Mouse (Mus musculus) MN1 (cell line): ENCODE measurements around the gene Fbxo10.
"Not testable (repeated sequence)": the region's sequence is repeated elsewhere in the genome, so short reads cannot be mapped to it uniquely, and the experiment has no call there.

ENCODE experiments used
- DNase-seq: peaks from one replicate; pipeline ENCODE4 v3.0.0-alpha.2; 2016; ENCODE audit warnings: low spot score

Fbxo10 gene

GRCm38 (mm10) chr4:45047286-45047887, 37.0 kb downstream of the Fbxo10 start:
- no peak for DNase-seq

- DNase-seq, result no peak
These were observed 37.7 kb downstream of the Fbxo10 start for GRCm38 (mm10) chr4:45046679-45047078.

- DNase-seq, result no peak
These were observed 43.6 kb downstream of the Fbxo10 start for GRCm38 (mm10) chr4:45040795-45041194.

- not testable (repeated sequence) for DNase-seq
These were observed 44.9 kb downstream of the Fbxo10 start for GRCm38 (mm10) chr4:45039546-45039945.

DNA sequence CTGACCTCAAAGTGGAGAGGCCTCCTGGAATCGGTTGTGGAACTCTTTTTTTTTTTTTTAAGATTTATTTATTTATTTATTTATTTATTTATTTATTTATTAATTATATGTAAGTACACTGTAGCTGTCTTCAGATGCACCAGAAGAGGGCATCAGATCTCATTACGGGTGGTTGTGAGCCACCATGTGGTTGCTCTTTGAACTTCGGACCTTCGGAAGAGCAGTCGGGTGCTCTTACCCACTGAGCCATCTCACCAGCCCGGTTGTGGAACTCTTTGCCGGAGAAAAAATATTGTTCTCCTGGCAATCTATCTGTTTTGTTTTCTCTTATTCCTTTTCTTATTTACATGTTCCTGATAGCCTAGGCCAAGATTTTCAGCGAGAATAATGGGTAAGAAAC, 45.5 kb downstream of the Fbxo10 start:
- peak; percentile 26 for DNase-seq

- DNase-seq, result no peak
These were observed 46.7 kb downstream of the Fbxo10 start for GRCm38 (mm10) chr4:45037455-45038410.

GRCm38 (mm10) chr4:45036571-45036970, 47.8 kb downstream of the Fbxo10 start:
- no peak for DNase-seq

- no peak for DNase-seq
These were observed 48.4 kb downstream of the Fbxo10 start for GRCm38 (mm10) chr4:45036048-45036447.

- no peak for DNase-seq
These were observed 49.4 kb downstream of the Fbxo10 start for GRCm38 (mm10) chr4:45034693-45035628.

- DNase-seq, result no peak
These were observed 51.8 kb downstream of the Fbxo10 start for GRCm38 (mm10) chr4:45032586-45032985.

DNA sequence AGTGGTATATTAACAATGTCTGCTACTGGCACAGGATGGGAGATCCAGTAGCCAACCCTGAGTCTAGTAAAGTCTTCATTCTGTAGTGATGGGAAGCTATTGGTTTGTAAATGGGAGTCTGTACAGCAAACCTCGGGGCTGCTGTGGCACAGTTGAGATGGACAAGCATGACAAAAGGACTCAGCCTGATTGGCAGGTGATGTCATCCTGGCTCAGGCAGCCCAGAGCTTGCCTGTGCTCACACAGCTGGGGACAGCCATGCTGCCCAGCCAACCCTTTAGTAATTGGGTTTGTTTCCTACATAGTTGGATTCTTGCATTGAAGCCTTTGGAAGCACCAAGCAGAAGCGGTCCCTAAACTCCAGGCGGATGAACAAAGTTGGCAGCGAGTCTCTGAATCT, 57.9 kb downstream of the Fbxo10 start:
- no peak for DNase-seq

DNA sequence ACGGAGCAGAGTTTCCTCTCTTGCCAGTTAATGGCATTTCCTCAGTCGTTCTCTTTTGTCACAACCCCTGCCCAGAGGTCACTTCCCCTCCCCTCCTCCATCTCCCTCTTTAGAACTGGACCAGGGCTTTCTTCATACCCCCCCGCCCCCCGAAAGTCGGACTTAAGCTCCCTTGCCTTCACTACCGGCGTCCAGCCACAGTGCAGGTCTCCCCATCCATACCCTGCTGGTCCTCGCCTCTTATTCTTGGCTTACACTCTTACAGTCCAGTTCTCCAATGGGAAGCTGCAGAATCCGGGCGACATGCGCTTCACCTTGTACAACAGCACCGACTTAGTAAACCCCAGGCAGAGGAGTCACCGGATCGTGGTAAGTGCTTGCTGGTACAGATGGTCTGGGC, 65.4 kb downstream of the Fbxo10 start:
- peak; percentile 21 for DNase-seq

DNA sequence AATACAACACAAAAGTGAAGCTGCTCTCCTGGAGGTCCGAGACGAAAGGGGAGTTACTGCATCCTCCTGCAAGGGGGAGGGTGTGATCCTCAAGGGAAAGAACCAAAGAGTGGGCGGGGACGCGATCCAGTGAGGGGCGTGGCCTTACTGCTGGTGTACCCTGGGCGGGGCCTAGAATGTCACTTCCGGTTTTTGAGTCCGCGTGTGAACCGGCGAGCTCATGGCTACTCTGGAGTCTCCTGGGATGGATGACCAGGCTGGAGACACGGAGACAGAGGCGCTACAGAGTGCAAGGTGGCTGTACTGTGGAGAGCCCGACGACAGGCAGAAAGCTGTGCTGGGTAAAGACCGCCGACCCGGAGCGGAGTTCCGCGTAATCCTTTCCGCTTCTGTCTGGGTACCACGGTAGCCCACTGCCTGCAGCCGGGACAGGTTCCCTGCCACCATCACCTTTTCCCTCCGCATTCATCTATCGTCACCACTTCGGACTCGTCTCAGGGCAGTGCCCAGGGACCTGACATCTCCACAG, 65.9 kb downstream of the Fbxo10 start, which contains the start of gene Polr1e:
Polr1e (plus strand) TSS at position 132 of the 529 bp plus-strand sequence.
- peak; percentile 95 for DNase-seq

DNA sequence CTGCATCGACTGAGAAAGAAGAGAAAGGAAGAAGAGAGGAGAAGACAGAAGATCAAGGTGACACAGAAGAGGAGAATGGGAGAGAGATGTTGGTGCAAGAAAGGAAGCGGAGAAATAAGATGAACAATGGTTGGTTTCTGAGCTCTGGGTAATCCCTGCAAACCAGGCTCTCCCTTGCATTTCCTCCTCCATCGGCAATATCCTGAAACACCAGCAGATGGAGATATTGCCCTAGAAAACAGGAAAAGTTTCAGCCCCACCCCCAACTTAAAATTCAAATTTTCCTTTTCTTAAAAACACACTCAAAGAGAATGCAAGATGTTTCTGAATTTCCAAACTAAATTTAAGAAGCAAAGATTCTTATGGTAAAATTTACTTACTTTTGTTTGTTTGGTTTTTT, 68.8 kb downstream of the Fbxo10 start:
- peak; percentile 63 for DNase-seq

- peak; percentile 33 for DNase-seq
These were observed 70.9 kb downstream of the Fbxo10 start for GRCm38 (mm10) chr4:45013537-45013936.

DNA sequence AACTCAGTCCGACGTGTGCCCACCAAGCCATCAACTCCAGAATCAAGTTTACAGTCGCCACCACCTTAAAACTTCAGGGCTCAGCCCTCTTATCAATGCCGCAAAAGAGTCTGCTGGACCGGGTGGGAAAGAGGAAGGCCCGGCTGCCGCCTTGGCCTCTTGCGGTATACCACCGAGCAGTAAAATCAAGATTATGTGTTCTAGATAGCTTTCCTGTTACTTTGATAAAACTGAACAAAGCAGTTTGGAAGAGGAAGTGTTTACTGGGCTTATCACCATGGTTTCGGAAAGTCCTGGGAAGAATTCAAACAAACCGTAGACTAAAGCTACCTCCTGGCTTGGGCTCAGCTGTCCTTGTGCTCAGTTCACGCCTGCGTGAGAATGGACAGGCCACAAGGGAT, 71.4 kb downstream of the Fbxo10 start:
- DNase-seq, result peak; percentile 54

DNA sequence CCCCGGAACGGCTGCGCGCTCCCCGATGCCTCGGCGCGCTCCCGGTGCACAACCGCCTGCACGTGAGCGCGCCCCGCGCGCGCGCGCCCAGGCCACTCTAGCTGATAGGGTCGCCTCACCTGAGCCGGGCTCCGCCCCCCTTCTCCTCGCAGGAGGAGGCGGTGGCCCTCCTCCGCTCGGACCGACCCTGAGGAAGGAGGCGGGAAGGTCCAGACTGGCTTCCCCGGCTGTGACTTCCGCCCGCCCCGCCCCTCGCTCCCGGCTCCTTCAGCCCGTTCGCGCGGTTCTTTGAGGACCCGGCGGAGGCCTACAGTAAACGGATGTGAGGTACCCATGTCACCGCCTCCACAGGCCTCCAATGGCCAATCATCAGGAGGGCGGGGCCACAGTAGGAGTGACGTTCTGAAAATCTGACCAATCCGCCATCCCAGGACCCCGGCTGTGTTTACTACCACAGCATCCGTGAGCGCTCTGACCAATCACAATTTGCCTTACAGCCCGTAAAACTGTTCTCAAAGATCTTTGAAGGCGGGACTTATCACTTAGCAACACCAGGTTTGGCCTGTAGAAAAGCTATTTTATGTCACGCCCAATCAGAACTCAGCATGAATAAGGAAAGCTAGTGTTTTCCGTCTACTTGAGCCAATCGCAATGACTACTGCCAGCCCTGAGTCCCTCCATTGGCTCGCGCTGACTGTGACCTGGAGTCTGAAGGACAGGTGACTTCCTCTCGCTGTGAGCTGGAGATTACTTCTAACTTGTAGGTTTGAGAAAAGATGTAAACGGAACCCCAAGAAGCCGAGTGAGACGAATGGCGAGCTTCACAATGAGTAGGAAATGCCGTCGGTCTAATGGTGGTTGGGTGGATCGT, 72.1 kb downstream of the Fbxo10 start, which contains the start of gene Zbtb5:
Zbtb5 (minus strand) TSS at position 308 of the 871 bp plus-strand sequence.
- peak; percentile 99 for DNase-seq

DNA sequence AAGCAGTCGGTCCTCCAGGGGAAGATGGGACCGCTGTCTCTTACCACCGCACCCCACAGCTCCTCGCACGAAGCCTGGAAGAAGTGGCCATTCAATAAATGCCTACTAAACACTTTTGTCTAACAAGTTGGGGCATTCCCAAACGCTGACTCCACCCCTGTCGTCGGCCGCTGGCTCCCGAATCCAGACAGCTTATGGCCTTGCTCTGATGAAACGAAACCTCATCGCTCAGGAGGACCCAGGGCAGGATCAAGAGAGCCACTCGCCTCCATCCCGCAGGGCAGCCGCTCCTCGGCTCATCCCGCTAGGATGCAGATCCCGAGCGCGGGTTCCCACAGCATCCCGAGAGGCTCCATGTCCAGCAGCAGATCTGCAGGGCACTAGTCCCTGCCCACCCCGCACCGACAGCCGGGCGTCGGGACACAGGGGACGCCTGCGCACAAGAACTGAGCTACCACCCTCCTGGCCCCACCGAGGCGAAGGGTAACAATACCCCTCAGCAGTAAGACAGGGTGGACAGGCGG, 72.8 kb downstream of the Fbxo10 start:
- peak; percentile 72 for DNase-seq

- DNase-seq, result no peak
These were observed 73.5 kb downstream of the Fbxo10 start for GRCm38 (mm10) chr4:45010806-45011415.

GRCm38 (mm10) chr4:45005452-45005851, 79.0 kb downstream of the Fbxo10 start:
- DNase-seq, result no peak
